Mouse (Mus musculus): ENCODE results near the gene Catsperg1.

GRCm38 (mm10) chr7:29202577-29202976 is 11.3 kb downstream of the Catsperg1 start:
- TF ChIP-seq CTCF (IDR thresholded peaks at IDR 0.05; ENCODE audit: insufficient read depth, low read length) (no peak), POLR2A (IDR thresholded peaks at IDR 0.05; ENCODE audit: borderline replicate concordance, extremely low read depth, low read depth, low read length) (no peak)

Measured in lung, adult 2 months (tissue).